Mouse (Mus musculus) spleen, adult 12 weeks (tissue): Measurements from ENCODE around the gene Gm15737.

ENCODE experiments used
- DNase-seq: peaks from one replicate; pipeline ENCODE4 v3.0.0; 2022; ENCODE audit warnings: low spot score

Gene Gm15737

DNA sequence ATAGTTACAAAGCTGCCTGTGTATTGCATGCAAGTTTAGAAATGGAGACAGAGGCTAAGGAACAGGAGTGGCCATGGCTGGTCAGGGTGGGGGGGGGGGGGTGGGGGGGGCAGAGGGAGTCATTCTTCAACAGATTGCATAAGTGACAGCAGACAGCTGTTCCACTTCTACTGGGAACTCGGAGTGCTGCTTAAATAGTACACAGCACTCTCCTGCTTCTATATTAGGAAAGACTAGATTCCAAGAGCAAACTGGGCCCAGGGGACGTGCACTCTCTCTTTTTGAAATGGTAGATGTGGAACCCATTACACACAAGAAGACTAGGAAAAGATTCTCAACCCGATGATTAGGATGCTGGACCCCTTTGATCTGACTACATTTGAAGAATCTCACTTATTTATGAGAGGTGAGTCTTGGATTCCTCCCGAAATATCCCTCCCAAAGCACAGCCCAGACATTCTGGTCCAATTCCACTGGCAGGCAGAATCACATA lies at the start of gene Gm15737:
TSS of gene Gm15737 (plus strand) at position 269 of the 493 bp plus-strand sequence.
- no peak for DNase-seq

DNA sequence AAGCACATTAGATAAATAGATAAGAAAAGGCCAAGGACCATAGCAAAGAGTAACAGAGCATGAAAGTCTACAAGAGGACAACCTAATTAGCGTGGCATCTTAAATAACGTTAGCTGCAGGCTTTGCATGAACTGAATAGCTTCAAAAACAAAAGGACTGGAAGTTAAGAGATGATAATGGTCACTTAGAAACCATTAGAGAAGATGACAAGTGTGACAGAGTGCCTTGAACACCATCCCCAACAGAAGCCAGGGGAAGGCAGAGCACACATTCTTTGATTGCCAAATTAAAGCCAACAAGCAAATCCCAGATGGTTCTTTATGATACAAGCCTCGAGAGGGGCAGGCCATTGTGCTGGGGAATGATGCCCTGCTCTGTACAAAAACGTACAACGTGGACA lies 47.6 kb upstream of the Gm15737 start:
- DNase-seq = no peak

DNA sequence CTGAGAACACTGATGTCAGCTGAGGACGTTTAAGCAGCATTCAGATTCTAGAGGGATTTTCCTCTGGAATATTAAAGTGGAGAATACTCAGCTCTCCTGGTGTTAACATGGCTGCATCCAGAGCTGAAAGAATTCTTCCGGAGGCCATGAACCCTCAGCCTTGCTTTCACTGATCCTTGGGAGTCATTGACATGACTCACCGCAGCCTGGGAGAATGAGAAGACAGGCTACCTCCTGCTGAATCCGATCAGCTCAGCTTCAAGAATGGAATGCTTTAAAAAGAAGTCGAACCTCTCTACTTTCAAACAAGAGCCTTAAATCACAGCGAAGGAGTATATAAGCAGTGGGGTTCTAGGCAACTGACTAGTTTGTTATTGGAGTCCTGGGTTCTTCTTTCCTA lies 47.2 kb upstream of the Gm15737 start:
- DNase-seq = no peak

DNA sequence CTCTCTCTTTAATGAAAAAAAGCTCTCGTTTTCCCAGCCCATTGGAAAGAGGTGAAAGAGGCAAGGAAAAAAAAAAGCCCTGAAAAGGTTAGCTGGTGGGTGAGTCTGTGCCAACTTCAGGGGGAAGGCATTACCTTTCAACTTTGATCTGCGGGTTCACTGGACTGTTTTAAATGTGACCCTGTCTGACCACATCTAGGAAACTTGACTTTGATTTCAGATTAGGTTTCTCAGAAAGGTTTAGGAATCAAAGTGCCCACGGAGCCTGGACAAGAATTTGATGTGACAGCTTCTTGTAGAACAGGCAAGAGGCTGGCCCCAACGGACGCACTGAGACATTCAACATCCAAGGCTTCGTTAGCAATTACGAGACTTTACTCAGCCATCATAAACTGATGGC lies 45.2 kb upstream of the Gm15737 start:
- no peak for DNase-seq

DNA sequence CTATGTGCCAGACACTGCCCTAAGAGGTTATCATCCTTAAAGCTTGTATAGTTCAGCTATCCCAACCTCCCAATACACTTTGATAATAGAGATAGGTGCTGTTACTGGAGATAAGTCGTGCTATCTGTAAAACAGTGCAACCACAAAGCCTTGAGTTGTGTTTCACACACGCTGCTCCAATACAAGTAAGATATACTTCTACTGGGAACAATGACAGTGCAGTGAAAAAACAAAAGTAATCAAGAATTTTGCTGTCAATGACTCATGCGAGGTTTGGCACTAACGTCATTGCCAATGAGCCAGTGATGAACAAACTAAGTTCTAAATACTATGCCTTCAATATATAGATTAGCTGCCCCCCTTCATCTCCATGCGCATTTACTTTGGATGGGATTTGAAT lies 42.6 kb upstream of the Gm15737 start:
- DNase-seq = no peak

DNA sequence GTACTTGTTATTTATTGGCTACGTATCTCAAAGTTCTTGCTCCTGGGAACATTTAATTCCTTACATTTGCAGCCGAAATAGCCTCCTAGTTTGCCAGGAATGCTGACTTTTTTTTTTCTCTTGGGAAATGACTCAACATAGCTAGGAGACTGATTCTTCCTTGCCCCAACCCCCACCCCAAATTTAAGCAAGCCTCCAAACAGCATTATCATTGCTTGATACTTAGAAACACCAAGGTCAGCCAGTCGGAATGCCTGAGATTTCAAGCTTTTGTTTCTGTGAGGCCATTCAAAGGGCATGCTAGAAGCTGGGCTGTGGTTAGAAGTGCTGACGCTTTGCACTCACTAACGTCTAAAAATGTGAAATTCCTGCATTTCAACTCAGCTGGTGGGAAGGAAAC lies 41.8 kb upstream of the Gm15737 start:
- DNase-seq = no peak

DNA sequence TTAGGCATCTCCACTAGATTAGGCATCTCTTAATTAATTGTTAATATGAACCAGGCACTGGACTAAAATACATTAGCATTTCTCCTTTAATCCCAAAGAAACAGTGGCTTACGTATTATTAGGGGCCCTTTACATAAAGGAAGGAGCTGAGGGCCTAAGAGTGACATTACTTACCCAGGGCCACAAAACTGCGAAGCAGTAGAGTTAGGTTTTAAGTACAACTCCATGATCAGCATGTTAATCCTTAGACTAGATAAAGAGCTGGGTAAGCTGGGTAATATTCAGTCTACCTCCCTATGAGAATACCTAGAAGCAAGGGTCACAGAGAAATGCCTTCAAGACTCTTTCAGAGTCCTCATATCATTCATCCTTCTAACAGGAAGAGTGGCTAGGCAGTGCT lies 40.0 kb upstream of the Gm15737 start:
- no peak for DNase-seq

DNA sequence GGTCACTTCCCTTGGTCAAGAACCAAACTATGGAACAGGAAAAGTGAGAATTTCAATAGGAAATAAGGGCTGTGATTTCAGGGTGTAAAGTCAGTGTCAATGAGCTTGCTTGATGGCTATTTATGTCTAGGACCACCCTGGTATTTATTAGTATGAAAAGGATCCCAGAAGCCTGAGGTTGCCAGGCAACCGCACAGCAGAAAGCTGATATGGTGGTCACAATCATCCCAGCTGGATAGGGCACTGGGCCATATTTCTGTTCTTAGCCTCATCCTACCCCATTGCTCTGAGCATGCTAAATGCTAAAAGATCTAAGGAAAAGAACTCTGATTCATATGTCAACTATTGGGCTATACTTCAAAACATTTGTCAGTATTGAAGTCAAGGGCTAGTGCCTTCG lies 38.1 kb upstream of the Gm15737 start:
- no peak for DNase-seq

DNA sequence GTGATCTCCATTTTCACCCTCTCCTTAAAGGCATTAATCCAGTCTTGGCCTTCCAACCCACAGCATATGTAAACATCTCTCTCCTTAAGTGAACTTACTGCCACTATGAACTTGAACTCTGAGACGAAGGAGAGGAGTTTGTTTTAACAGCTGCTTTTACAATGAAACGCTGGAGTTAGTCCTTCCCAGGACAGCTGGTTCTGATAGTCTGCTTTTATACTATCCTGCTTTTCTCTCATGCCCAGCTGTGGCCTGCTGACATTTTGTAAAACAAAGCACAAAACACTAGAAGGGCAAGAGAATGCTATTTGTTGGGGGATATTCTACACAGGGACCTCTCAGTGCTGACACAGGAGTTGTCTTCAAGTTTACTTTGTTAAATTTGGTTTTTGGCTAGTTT lies 27.2 kb upstream of the Gm15737 start:
- no peak for DNase-seq

DNA sequence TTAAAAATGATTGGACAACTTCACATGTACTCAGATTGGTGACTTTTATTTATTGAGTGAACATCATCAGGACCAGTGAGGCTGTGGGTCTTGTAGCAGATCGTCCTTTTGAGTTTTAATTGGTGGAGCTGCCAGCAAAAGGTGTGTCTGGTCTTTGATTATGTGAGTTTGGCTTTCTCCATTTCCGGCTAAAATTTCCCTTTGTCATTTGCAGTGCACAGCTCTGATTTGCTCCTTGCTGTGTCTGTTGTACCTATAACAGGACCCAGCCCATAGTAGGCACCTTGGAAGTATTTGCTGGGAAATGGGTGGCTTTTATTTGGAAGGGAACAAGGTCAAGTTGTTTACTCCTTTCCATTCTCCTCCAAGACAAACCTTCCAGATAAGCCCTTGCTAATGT lies 25.7 kb upstream of the Gm15737 start:
- no peak for DNase-seq

DNA sequence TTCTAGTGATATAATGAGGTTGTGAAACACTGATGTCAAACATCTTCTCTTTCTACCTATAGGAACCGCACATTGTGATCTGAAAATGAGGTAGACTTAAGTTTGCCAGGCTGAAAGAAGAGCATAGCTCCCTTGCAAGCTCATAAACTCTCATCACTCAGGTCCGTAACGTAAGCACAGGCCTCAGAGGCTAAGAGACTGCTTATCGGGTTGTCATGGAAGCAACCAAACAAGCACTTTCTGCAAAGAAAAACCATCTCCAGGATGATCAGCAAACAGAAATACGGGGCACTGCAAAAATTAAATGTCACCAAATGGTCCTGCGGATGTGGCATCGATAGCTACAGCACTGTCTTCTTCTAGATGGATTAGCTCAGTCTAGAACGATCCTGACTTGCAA lies 23.3 kb upstream of the Gm15737 start:
- DNase-seq = no peak

DNA sequence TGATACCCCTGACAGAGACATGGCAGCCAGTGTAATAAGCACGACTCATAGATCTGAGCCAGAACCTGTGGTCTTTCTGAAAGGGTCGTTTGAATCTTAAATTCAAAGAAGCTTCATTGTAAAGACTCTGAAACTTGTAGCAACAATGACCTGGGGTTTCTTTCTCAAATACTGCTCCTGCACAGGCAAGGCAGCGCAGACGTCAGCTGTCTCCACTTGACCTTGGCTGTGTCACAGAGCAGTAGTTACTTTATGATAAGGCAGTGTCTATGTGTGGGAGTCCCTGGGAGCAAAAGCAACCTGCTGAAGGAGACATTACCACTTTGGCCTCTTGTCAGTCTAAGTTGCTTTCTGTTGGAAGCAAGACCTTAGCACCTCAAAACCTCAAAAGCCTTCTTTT lies 22.5 kb upstream of the Gm15737 start:
- DNase-seq = no peak

DNA sequence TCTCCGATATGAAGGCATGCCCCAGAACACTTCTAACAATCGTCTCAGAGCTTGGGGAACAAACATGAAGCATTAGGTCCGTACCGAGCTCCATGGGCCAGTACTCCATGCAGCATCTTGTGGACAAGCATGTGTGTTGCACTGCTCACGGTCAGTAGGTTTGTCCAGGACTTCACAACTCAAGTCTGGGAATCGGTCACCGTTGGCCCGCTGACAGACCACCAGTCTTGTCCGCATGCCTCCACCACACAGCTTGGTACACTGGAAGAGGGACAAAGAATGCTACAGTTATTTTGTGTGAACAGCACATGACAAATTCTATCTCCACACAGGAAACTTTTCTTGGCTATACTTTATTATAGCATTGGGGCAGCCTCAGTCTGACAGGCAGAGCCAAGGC lies 19.9 kb upstream of the Gm15737 start:
- DNase-seq = no peak

DNA sequence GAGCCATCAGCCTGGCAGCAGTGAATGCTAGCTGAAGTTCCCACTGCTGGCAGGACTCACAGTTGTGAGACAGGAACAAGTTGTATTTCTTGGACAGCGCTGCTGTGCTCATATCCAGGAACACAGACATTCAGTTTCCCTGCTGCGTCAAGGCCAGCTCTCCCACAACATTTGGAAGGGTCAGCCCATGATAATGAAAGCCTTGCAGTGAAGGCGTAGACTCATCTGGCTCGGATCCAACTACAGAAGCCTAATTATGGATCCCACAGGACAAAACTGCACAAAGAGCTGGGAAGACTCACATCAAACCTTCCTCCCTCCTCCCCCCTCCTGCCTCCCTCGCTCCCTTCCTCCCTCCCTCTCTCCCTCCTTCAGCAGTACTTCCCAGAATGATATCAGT lies 18.9 kb upstream of the Gm15737 start:
- DNase-seq = no peak

DNA sequence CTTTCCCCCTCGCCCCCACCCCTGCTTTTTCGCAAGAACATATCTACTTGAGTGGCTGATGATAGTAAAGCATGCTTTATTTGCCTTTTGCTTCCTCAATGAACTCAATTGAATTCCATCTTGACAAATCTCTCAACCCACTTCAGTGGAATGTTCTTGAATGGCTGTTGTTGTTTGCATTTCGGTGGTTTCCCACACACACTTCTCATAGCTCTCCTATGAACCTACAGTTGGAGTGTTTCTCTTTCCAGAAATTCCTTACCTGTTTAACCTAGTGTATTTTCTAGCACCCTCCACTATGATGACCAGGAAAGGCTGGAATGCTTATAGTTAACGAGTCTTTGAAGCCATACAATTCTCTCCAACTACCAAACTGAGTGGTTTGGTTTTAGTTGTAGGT lies 14.3 kb upstream of the Gm15737 start:
- DNase-seq = no peak

DNA sequence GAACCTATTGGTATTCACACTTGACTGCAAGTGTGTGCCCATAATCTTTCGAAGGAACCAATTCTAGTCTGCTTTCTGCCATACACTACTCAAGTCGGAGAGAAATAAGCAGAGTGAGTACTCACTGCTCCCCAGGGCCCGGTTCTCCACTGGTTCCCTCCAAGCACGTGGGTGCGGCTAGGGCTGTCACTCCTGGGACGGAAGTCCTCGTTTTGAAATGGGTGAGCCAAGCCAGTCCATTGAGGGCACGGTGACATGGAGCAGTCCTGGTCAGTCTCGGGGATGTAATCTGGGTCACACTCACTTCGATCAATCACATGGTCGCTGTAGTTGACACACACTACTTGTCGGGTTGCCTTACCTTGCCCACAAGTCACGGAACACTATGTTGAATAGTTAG lies 11.4 kb upstream of the Gm15737 start:
- DNase-seq = no peak

DNA sequence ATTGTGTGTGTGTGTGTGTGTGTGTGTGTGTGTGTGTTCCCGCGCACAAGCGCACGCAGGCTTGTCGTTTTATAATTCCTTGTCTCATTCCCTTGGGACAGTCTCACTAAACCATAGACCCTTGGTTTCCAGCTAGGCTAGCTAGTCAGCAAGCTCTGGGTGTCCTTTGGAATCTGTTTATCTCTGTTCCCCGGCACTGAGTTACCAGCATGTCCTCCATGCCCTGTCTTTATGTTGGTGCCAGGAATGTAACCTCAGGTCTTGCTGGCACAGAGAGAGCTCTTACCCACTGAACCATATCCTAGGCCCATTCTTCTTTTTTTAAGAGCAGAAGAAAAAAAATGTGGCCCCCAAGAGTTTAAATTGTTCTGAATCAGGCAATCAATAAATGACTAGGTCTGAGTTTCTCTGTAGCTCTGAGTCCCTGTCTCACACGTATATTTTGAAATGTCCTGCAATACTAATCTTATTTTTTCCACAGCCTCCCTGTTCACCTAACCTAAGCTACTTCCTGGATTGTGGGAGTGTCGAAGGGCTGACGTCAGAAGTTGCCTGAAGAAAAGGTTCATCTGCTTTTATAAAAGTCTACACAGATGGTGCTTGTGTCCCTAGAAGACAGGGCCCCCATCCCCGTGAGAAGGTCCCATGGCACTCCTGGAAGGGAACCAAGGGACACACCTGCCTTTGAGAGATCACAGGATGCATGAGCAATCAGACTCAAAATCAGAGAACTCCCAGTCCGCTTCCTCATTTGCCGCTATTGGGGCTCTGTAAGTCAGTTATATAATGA lies 10.2 kb upstream of the Gm15737 start:
- no peak for DNase-seq

DNA sequence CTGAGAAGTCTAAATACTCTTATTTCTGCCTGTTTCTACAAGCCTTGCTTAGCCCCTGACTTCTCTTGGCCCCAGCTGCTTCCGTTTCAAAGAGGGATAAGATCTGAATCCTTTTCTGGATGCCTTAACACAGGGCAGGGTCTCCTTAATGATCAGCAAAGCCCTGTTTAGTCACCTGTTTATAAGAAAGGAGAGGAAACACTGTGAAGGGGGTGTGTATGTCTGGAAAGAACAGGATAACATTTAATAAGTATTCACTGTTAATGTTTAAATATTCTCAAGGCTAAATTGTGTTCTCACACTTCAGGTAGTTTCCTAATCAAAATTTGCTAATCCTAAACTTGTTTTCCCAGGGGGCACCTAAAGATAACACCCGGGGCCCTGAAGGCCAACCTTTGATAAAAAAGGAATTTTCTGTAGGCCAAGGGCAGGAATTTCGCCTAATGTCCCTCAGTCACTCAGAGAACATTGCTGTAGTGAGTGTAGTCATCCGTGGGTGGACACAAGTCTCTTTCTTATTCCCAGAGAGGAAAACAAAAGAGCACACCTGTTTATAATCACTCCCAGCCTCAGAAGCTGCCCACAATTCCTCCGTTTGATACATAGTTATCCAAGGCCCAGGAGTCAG lies 8.8 kb upstream of the Gm15737 start:
- no peak for DNase-seq

DNA sequence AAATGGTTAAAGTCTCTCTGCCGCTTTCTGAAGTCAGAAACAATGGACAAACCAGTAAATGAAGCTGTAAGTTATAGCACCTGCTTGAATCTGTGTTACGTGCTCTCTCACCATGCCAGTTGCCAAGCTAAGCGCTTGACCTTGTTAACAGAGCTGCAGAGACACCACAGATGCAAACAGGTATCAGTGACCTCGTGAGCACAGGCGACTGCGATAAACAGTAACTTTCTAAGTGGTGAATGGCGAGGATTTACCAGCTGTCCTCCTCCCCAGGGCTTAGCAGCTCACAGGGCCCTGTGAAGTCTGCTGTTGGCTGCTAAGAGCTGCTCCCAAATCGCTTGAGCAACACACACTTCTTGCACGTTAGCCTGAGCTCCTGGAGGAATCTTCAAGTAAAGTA lies 6.6 kb upstream of the Gm15737 start:
- DNase-seq = no peak

DNA sequence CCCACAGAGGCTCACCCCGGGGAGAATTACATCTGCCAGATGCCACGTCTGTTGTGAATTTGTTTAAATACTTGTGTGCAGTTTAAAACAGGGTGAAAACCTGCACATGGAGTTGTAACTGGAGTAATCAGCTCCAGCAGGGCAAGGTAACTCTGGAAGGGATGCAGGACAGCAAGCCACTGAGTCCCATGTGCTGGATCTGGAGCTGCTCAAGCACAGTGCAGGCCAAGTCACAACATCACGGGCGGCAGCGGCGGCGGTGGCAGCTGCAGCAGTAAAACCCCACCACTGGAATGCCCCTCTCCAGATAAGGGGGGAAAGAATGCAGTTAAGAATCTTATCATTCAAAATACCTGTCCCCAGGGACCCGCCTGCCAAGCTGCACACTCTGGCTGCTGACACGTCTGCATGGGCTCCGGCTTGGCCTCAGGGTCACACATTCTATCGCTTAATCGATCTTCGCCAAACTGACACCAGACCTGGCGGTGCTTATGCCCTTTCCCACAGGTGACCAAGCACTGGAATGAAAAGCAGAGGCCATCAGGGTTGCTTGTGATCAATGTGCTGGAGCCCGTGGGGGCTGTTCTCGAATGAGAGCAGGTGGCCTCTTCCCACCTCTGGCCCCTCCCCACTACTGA lies 544 bp downstream of the Gm15737 start:
- DNase-seq = no peak

DNA sequence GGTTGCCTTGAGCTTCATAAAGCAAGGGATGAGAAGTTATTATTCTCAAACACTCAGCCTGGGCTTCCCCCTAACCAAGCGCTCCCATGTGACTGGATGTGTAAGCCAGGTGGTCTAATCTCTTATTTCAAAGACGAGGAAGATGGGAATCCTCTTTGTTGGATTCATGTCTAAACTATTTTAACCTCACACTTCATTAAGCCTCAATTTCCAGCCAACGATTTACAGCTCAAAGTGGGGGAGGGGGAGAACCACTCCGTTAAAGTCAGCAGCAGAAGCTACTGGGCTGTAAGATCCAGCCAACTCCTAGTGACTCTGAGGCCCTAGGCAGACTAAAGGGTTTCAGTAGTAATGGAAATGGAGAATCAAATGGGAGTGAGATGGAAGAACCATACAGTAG lies 2.7 kb downstream of the Gm15737 start:
- DNase-seq = no peak

DNA sequence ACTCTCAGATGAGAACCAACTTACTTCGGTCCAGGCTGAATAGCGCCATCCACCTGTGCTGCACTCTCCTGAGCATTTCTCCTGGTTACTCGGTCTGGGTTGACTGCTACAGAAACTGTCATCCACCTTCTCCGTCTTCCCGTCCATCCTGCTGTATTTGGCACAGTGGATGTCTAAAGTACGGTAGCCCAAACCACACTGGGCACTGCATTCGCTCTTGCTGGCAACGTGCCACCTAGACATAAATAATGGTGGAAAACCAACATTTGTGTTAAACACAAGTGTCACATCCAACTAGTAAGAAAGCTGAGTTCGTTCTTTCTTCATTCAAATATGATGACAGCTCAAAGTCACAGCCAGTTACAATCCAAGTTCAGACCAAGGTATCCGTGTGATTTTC lies 3.6 kb downstream of the Gm15737 start:
- no peak for DNase-seq

DNA sequence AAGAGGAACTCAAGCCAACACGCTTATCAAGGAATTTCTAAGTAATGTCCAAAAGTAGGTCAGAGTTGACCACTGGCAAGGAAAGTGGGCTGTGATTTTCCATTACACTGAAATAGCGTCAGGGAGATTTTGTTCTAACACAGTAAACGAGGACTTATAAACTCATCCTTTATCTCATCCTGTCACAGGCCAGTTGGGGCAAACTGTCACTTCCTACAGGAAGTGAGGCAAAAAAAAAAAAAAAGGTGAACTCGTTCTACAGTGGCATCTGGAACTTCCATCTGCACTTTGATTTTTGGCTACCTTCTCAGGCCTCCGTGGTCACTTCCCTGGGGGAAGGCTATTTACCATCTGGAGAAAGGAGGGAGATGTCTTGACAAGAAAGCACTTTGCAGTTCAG lies 5.7 kb downstream of the Gm15737 start:
- DNase-seq = no peak
